Mouse (Mus musculus) embryo, embryonic 11.5 days (tissue): ENCODE results near the gene Garnl3.

Experiments used
- DNase-seq: peaks from one replicate; pipeline ENCODE4 v3.0.0-alpha.2; 2012; ENCODE audit warnings: low read depth, low spot score

The Garnl3 gene

GRCm38 (mm10) chr2:33089356-33090032, 42.0 kb downstream of the Garnl3 start:
- DNase-seq = no peak

DNA sequence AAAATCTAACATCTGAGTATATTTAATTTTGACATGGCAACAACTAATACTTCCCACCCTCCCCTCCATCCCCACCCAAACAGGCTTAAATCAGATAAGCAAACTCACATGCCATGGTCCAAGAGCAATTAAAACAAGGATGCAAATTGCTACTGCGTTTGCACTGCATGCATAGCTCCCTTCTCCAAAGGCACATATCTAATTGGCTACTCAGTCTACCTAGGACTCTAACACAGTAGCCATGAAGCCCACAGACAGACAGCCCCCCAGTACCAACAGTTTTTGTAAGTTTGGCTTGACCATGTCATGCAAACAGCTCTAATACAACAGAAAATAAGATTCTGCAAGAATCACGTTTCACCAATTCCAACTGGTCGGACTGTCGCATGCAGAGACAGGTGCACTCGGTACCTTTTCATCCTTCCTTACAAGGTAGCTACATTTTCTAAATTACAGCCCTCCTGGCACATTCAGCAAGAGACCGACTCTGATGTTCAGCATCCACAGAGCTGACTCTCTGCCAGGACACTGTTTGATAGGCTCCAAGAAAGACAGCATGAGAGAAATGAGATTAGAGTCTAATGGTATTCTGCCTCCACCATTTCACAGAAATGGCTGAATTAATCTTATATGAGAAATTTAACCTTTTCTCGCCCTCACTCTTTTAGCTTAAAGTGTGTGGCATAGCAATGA, 44.6 kb downstream of the Garnl3 start:
- no peak for DNase-seq

DNA sequence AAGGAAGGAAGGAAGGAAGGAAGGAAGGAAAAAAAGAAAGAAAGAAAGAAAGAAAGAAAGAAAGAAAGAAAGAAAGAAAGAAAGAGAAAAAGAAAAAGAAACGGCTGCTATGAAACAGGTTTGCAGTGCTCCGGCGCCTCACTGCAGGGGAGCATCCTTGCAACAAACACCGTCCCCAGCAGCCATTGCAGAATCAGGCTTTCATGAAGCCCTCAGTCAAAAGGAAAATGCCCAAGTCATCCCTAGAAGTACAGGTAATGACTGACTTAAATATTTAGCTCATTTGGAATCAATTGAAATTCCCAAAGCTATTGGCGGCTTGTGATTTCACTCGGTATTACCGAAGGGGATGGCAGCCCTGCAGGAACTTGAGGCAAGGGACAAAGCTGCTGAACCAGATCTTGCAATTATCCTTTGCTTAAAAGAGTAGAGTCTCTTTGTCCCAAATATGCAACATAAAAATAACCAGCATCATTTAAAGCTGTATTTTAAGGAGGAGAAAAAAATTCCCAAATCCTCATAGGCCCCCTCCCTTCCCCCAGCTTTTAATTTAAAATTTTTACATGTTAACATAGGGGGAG, 45.3 kb downstream of the Garnl3 start:
- DNase-seq = no peak

- no peak for DNase-seq
Measured at GRCm38 (mm10) chr2:33084221-33084620, 47.2 kb downstream of the Garnl3 start.

DNA sequence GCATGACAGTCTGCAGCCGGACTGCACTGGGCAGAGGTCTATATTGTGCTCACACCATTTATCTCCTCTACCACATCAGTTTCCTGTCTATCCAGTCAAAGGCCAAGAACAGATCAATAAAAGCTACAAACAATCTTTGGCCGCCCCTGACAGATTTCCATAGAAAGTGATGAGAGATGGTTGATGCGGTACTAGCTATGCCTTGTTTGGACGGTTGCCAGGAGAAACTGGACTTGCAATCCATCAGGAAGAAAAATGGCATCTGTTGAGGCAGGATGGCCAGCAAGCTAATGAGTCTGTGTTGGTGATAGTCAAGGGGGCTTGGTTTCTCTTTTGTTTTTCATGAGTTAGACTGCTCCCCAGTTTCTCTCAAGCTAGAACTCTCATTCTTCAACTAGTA, 51.3 kb downstream of the Garnl3 start:
- peak; percentile 19 for DNase-seq

DNA sequence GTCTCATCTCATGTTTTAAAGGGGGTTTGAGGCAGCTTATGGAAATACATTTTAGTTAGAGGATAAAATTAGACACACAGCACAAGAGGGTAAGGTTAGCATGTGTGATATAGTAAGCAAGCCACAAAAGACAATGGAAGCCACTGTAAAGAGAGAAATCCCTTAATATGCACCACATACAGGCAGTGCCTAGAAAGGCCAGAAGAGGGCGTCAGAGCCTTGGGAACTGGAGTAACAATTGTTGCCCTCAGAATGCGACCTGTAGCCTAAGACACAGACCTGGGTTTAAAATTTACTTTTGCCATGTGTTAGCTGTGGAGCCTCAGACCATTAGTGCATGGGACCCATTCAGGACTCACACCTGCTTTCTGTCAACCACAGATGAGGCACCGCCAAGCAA, 54.2 kb downstream of the Garnl3 start:
- DNase-seq = no peak

DNA sequence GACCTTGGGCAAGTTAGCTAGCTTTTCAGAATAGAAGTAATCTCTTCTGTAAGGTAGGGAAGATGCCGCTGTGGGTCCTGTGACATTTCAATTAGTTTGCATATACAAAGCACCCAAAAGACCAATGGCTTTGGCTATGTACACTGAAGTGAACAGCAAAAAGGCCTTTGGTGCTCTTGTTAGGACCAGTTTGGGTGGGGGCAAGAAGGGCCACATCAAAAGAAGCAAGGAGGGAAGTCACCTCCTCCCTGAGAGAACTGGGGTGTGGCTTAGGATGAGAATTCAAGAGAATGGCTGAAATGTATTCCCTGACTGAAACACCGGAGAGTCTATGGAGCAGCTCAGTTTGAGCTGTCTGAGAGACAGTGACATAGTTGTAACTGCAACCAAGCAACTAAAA, 56.5 kb downstream of the Garnl3 start:
- DNase-seq = no peak

DNA sequence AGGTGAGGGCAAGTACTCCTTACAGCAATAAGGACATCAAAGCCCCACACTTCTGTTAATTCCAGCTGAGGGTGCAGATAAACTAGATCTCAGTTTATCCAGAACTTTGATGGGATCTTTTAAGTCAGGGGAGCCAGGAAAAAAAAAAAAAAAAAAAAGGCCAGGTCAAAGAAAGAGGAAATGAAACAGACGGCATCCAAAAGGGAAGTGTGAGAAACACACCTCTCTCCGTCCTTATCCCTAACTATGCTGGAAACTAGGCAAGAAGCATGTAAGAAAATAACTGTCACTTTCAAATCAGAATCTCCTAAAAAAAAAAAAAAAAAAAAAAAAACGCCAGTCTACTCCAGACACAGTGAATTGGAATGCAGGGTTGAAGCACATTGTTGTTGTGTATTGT, 57.3 kb downstream of the Garnl3 start:
- DNase-seq = no peak

- DNase-seq = no peak
Measured at GRCm38 (mm10) chr2:33072333-33072732, 59.1 kb downstream of the Garnl3 start.

DNA sequence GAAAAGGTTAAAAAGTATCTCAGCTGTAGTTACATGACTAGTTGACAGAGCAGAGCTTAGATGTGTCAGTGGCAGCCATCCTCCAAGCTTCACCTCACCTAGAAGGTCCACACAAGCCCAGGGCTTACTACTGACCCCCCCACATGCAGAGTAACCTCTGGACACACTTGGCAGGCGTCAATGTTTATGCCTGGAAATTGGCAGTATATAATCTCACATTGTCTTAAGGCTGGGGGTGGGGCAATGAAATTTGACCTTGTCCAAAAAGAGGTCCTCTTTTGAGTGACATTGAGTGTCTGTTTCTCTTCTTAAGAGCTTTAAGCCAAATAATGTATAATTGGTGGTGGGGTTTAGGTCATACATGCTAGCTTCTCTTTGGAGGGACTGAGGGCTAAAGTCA, 65.8 kb downstream of the Garnl3 start:
- no peak for DNase-seq

- no peak for DNase-seq
Measured at GRCm38 (mm10) chr2:33062744-33063143, 68.7 kb downstream of the Garnl3 start.

DNA sequence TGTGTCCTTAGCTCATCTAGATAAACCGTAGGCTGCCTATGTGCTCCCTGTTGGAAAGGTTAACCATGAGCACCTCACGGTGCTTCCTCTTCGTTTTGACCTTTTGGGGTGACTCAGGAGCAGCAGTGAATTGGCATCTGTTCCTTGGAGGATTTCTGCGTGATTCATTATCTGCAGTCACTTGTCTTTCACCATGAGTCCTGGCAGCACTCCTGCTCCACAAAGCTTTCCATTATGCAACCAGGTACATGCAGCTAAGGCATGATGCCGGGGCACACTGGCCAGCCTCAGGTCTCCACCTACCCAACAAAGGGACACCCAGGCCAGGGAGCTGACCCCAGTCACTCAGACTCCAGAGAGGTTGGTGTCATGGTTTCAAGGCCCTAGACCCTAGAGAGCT, 72.5 kb downstream of the Garnl3 start:
- no peak for DNase-seq

DNA sequence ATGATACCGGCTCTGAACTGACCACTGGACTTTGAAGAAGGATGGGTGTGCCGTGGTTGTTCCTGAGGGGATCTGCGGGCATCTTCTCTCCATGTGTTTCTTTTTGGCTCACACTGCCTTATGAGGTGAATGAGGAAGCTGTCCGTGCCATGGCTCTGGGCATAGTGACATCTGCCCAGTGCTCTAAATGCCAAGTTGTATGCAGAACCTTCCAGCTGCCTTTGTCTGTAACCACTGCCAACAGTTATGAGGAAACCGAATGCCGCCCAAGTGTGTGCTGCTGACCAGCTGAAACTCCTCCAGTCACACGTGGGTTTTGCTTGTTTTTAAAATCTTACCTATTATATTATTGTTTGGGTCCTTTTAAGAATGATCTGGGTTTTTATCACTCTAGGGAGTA, 73.9 kb downstream of the Garnl3 start:
- no peak for DNase-seq

DNA sequence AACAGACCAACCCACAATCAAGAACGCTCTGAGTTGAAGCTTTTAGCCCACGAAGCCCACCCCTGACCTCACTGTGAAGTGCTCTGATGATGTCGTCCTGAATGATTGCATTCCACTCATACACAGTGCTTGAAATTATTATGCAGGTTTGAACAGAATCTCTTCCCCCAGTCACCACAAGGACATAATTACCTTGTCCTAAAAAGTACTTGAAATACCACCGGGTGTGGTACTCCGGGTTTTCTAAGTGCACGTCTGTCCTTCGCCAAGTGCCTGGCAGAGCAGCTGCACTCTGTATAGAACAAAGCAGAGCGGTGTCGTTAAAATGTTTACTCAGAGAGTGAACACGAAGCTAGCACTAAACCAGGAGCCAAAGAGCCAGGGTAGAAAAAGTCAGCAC, 77.5 kb downstream of the Garnl3 start:
- DNase-seq = no peak

DNA sequence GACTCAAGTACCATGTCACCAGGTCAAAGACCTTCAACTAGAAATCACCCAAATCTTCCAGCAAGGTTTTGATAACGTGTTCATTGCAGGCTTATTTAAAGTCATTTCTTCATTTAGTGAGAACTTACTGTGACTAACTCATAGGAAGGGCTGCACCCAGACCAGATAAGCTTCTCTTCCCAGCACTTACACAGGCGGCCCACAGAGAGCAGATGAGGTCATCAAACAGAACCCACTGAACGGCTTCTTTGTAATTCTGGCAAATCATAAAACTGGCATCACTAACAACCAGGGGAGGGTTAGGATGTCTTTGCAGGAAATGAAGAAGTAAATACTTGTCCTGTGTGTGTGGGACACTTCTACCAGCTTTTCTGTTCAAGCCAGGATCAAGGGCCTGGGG, 84.1 kb downstream of the Garnl3 start:
- DNase-seq = no peak

DNA sequence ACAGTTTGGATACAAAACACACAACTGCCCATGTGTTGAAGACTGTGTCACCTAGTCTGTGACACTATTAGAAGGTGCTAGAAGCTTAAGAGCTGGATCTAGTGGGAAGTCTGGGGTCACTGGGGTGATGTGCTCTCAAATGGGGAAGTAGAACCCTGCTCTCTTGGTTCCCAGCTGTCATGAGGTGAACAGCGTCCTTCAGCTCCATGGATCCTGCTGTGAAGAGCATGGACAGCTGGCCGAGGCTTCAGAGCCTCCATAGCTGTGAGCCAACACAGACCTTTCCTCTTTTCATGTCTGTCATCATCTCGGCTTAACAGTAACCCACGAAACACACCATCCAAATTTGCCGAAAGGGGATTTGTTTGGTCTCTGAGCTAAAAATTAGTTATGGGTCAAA, 84.5 kb downstream of the Garnl3 start:
- DNase-seq = no peak

GRCm38 (mm10) chr2:33045899-33046298, 85.6 kb downstream of the Garnl3 start:
- no peak for DNase-seq

DNA sequence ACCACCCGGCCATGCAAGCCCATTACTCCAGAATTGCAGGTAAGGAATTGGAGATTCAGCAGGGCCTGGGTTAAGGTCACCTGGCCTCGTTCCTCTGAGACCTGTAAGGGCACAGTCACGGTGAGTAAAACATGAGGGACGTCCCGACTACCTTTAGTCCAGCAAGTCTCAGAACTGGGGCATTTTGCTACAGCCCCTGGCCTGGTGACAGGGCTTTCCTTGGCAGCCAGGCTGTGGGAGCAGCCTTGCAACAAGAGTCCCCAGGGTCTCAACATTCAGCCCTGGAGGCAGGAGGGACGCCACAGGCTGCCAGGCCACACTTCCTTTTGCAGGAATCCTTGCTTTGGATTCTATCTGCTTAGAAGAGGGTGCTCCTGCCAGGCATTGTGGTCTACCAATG, 88.7 kb downstream of the Garnl3 start:
- no peak for DNase-seq

GRCm38 (mm10) chr2:33041571-33041970, 89.9 kb downstream of the Garnl3 start:
- DNase-seq = no peak

GRCm38 (mm10) chr2:33037429-33037828, 94.0 kb downstream of the Garnl3 start:
- no peak for DNase-seq

DNA sequence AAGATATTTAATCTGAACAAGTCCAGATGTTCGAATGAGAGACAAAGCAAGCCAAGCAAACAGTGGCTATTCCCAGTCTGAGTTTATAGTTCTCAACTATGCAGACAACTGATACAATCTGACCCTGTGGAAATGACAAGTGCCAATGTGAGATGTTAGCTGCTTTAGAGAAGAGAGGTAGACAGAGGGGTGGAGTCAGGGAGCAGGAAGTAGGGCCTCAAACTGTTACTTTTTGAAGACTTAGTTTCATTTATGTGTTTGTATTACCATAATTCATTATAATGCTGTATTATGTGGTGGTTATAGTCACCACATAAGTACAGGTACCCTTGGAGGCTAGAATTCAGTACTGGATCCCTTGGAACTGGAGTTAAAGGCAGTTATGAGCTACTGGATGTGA, 96.2 kb downstream of the Garnl3 start:
- DNase-seq = no peak

- no peak for DNase-seq
Measured at GRCm38 (mm10) chr2:33033281-33033680, 98.2 kb downstream of the Garnl3 start.

DNA sequence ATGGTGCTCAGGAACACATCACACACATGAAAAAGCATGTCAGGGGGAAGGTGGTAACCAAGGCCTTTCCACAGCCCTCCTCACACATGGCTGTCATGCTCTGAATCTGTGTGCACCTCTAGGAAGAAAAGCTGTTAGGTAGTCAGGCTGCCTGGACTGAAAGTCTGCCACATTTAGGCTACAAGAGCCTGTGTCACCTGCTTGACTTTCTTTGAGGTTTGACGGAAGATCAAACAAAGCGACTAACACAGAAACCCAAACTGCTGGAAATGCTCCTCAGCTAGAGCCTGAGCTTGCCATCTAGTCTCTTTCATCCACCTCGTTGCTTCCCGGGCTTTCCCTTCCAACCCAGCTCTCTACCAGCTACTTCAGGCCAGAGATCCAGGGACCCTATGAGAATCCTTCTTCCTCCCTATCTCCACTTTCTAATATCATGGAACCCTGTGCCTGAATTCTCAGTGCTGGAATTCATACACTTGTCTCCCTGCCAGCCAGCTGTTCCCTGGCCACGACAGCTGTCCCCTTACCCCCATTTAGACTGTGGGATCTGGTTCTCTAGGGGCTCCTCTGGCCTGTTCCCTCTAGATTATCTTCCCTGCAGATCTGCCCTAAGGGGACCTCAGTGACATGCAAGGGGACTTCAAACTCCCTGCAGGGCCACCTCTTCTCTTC, 98.9 kb downstream of the Garnl3 start:
- no peak for DNase-seq
